Mouse (Mus musculus): ENCODE data around the gene Dclre1b.

Gene Dclre1b

GRCm38 (mm10) chr3:103778660-103779059 lies 30.6 kb downstream of the Dclre1b start:
- in situ Hi-C loops (cut with MboI, MseI): loop anchor here in 1 of 2 experiments (5.0 kb wide), 1 partner anchor 491 kb away; no protein-coding TSS in a partner anchor

DNA sequence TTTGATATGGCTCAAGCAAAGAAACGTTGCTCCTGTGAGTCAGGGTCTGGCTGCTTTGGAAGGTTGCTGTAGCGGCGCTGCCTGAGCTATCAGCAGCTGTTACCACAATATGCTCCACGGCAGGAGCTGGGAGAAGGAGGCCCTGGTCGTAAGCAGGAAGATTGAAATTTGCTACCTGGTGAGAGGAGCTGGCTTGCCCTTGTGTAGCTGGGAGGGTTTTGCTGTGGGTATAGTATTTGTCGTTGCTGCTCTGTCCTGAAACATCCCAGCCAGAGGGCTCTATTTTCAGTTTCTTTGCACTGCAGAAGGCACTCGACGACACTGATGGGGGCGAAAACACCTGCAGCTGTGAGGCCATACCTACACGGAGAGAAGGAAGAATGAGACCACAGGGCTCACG lies 31.3 kb downstream of the Dclre1b start:
- in situ Hi-C loops (cut with MboI, MseI): loop anchor here in 1 of 2 experiments (5.0 kb wide), 1 partner anchor 491 kb away; no protein-coding TSS in a partner anchor

DNA sequence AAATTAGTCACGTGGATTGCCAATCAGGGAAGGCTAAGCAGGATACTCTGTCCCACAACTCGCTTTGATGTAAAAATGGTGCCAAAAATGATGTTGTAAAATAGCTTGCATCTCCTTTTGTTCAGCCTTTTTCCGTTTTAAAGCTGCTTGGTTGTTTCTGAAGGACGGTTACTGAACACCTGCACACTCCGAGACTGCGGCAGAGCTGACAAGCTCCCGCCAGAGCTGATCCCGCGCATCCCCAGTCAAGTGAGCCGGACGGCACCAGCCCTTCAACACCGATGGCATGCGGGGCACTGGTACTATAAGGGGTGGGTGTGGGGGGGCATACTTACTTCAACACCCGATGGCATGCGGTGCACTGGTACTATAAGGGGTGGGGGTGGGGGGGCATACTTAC lies 35.2 kb downstream of the Dclre1b start:
- in situ Hi-C loops (cut with MboI, MseI): no loop called here

DNA sequence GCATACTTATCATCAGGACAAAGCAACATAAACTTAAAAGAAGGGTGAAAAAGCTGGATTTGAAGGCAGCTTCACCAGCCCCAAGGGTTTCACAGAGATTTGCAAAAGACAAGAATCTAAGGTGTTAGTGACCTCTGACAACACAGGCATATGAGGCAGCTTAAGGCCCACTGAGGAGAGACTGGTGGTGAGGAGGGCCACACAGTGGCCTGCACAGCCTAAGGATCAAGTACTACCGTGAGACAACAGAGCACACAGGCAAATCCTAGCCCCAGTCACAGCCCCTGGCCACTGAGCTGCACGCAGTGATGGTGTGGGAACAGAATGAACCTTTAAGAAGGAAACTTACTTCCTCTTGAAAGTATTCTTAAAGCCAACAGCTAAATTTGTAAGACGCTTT lies 35.7 kb downstream of the Dclre1b start:
- in situ Hi-C loops (cut with MboI, MseI): no loop called here

GRCm38 (mm10) chr3:103772846-103773245 lies 36.4 kb downstream of the Dclre1b start:
- in situ Hi-C loops (cut with MboI, MseI): no loop called here

DNA sequence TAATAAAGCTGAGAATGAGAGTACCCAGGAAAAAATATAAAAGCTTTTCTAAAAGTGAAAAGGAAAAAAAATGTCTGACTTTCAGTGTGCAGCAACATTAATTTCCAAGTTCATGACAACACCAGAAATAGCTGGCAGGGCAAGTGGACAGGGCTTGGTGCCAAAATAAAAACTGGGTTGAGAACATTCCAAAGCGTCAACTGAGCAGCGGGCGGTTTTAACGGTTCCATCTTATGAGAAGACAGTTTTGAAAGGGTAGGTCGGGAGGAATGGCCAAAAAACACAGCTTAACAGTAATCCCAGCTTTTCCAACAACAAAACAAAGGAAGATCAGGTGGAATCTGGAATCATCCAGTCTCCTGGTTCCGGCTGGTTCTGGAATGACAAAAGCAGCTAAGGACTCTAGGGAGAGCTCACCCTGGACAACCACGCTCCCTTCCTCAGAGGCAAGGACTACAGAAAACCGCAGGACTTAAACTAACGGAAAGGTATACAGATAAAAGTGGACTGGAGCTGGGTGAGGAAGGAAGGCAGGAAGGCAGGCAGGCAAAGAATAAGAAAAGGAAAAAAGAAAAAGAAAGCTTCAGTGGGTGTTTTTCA lies 37.6 kb downstream of the Dclre1b start:
- in situ Hi-C loops (cut with MboI, MseI): no loop called here

DNA sequence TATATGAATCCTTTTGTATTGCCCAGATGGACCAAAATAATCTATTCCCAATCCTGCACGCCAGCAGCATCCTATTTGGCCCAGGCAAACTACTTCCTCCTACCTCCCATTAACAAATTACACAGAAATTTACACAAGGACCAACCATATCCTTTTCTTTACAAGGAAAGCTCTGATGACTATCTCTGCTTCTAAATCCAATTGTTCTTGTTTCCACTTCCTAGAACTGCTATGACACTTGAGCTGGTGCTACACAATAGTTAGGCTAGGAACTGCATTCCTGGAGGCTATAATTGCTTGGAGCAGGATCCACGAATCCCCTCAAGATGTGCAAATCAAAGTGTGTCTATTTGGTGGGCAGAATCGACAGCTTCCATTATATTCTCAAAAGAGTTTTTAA lies 42.5 kb downstream of the Dclre1b start:
- in situ Hi-C loops (cut with MboI, MseI): no loop called here

- in situ Hi-C loops (cut with MboI, MseI): loop anchor here in 1 of 2 experiments (10.0 kb wide), 1 partner anchor 1905 kb away; no protein-coding TSS in a partner anchor
Measured at GRCm38 (mm10) chr3:103759261-103759970, 49.8 kb downstream of the Dclre1b start.

- in situ Hi-C loops (cut with MboI, MseI): loop anchor here in 1 of 2 experiments (10.0 kb wide), 1 partner anchor 1906 kb away; no protein-coding TSS in a partner anchor
Measured at GRCm38 (mm10) chr3:103758456-103758855, 50.8 kb downstream of the Dclre1b start.

GRCm38 (mm10) chr3:103756920-103757319 lies 52.3 kb downstream of the Dclre1b start:
- in situ Hi-C loops (cut with MboI, MseI): loop anchor here in 1 of 2 experiments (10.0 kb wide), 1 partner anchor 1908 kb away; no protein-coding TSS in a partner anchor

- in situ Hi-C loops (cut with MboI, MseI): loop anchor here in 1 of 2 experiments (10.0 kb wide), 1 partner anchor 1909 kb away; no protein-coding TSS in a partner anchor
Measured at GRCm38 (mm10) chr3:103755351-103755750, 53.9 kb downstream of the Dclre1b start.

- in situ Hi-C loops (cut with MboI, MseI): loop anchor here in 1 of 2 experiments (10.0 kb wide), 1 partner anchor 1913 kb away; no protein-coding TSS in a partner anchor
Measured at GRCm38 (mm10) chr3:103751558-103751957, 57.7 kb downstream of the Dclre1b start.
